Mouse (Mus musculus) cerebellum, postnatal 14 days (tissue): ENCODE results near the gene Aipl1.

Experiments
- DNase-seq, 2 experiments: peaks; one replicate each; pipeline ENCODE4 v3.0.0; 2021; ENCODE audit warnings: mixed read lengths in 2 of 2

Gene Aipl1

GRCm38 (mm10) chr11:72050168-72050894, 13.0 kb upstream of the Aipl1 start:
- peak; percentile 61 to 77 for DNase-seq

GRCm38 (mm10) chr11:72049171-72049759, 12.0 kb upstream of the Aipl1 start:
- no peak for DNase-seq

- no peak for DNase-seq
Observed at GRCm38 (mm10) chr11:72048730-72049129, 11.4 kb upstream of the Aipl1 start.

DNA sequence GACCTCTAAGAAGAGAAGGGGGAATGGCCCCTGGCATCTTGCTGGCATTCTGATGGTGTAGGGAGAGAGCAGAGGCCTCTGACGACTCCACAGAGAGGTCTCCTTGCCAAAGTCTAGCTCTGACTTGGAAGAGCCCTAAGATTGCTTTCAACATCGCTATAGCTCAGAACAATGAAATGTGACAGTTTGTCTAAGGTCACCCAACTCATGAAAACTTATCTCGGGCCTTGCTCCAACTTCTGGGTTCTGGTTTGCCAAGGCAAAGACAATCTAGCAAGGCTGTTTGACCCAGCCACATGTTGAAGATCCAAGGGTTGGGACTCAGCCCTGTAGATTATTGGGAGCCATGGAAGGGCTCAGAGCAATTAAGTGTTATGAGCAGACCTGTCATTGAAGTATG, 6.9 kb upstream of the Aipl1 start:
- no peak for DNase-seq

GRCm38 (mm10) chr11:72042631-72043030, 5.3 kb upstream of the Aipl1 start:
- no peak for DNase-seq

- peak; percentile 90 to 92 for DNase-seq
Observed at GRCm38 (mm10) chr11:72041768-72042607, 4.7 kb upstream of the Aipl1 start, which contains the start of gene Pimreg. Gene Pimreg, plus strand, starts transcription at chr11:72042032.

DNA sequence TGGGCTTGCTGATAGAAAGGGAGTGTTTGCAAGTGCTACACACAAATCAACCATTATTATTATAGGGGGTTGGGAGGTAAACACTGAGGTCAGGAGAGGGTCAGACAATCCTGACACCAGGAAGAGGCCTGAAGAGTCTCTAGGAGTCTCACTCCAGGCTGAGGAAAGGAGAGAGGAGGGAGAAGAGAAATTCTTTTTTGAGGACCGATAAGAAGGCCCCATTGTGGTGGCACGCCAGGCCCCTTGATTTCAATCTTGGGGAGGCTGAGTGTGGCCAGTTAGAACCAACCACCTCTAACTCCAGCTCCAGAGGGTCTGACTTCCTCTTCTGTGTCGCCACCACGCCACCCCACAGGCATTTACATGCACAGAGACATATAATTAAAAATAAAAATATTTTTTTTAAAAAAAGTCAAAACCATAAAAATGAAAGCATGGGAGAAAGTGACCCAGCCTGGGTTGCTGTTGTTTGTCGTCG, 4.0 kb upstream of the Aipl1 start:
- DNase-seq: no peak

DNA sequence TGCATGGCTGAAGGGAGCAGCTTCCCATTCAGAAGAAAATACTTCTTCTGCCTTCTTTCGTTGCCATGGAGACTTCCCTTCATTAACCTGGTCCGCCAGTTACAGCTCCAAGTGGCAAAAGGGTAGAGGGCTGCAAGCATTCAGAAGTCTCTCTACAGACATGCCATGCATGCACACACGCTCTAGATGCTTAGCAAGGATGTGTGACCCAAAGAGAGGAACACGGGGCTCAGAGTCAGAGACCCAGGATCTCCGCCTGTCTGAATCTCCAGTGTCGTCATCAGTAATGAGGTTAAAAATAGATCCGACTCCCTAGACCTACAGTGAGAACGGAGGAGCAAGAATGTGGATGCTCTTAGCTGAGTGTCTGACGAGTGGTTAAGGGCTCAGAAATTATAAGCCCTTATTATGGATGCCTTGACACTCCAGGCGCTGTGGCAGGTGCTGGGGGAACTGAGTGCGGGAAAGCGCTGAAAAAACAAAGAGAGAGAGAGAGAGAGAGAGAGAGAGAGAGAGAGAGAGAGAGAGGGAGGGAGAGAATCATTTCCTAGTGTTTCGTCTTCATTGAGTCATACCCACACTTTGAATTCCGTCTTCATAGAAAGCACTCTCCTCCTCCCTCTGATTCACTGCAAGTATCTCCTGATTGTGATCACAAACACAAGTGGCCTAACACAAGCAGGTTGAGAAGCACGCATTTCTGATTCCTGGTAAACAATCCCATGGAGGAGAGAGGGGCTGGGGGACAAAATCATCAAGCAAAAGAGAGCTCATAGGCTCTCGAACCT, 2.5 kb upstream of the Aipl1 start:
- no peak for DNase-seq

DNA sequence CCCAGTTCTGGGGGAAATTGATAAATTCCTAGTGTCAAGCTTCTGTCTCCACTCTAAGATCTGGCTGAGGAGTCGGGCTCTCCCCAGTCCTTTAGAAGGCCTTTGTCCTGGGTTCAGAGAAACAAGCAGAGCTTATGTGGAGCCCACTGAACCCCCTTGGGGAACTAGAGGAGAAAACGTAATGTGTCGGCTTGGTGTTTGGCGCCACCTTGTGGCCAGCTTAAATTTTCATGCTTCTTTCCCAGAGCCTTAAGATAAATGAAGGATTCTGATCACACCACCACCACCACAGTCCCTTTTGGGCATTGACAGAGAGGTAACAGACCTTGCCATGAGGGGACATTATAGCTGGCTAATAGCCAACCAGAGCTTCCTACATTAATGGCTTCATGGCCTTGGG, 687 bp upstream of the Aipl1 start:
- DNase-seq: peak; percentile 91 to 92

- DNase-seq: no peak
Observed at GRCm38 (mm10) chr11:72032589-72032988, 4.7 kb downstream of the Aipl1 start.

- DNase-seq: no peak
Observed at GRCm38 (mm10) chr11:72032091-72032490, 5.2 kb downstream of the Aipl1 start.

DNA sequence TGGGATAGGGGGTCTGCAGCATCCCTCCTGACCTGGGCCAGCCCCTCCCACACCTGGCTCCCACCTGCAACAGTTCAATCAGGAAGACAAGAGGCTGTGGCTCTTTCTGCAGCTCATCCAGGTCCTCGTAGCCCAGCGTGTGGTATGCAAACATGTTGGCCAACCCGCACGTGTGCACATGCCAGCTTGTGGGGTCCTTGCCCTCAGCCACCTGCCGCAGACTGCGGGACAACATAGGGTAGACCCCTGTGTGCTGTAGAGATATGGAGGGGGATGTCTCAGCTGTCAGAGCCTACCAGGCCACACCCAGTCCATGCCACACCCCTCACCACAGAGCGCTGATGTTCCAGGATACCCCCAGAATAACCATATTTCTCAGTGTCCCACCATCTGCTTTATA, 6.0 kb downstream of the Aipl1 start:
- DNase-seq: no peak

DNA sequence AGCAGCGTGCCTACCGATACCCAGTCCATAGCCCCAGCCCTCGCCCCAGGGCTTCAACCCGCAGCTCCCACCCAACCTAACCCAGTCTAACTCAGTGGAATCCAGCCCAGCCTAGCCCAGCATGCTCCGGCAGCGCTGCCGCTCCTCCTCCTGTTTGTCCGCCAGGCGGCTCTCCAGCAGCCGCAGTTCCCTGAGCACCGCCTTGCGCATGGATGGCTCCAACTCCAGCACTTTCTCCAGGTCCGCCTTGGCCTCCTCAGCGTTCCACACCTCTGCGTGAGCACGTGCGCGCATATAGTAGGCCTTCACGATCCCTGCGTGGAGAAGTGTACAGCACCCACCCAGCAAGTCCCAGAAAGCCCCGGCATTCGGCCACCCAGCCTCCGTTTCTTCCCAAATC, 8.2 kb downstream of the Aipl1 start:
- peak; percentile 69 to 70 for DNase-seq

DNA sequence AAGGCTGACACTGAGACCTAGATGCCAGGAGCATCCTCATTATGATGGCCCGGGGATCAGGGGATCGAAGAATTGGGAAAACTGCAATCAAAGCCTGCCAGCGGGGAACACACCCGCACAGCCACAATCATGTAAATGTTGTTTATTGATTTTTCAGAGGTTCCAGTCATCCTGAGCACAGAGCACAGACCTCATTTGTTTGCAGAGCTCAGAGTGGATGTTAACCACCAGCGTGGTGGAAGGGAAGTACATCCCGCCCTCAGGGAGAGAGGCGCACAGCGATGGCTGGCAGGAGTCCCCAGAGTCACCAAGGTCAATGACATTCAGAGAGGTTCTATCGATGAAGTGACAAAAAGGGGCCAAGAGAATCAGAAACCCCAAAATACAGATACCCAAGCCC, 9.5 kb downstream of the Aipl1 start:
- no peak for DNase-seq

- DNase-seq: no peak
Observed at GRCm38 (mm10) chr11:72026516-72026915, 10.8 kb downstream of the Aipl1 start.

GRCm38 (mm10) chr11:72025843-72026242, 11.5 kb downstream of the Aipl1 start:
- DNase-seq: peak; percentile 54 to 62

- DNase-seq: peak; percentile 90
Observed at GRCm38 (mm10) chr11:72024193-72024781, 13.0 kb downstream of the Aipl1 start.

DNA sequence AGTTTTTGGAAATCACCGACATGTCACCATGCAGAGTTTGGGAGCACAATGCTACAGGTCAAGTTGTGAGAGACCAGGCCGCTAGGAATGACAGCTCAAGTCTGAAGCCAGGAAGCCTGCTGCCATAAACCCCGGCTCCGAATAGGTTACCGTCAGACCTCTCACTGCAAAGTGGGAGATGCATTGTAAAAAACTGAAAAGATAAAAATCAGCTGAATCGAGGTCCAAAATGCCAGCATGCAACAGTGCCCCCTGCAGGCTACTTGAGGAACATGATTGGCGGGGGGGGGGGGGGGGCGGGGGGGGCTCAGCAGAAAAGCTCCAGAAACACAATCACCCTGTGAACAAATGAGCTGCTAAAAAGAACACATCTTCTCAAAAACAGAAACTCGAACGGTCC, 13.7 kb downstream of the Aipl1 start:
- DNase-seq: peak; percentile 60 to 72

GRCm38 (mm10) chr11:72022827-72023226, 14.5 kb downstream of the Aipl1 start:
- DNase-seq: no peak

DNA sequence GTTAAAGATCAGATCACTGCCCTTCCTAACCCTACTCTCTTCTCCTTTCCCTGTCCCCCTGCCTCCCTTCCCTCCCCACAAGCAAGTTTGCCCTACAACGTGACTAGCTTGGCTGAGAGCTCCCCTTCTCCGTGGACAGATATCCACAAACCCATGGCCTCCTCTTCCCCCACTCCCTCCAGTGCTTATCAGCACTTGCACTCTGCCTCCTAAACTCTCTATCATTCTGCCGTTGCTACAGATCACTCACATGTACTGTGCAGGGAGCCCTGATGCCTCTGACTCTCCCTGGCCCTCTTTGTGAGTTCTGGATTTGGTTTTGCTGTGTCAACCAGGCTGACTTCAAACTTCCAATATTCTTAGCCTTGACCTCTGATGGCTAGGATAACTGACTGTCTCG, 16.3 kb downstream of the Aipl1 start:
- no peak for DNase-seq

GRCm38 (mm10) chr11:72017253-72017601, 20.1 kb downstream of the Aipl1 start:
- DNase-seq: peak in 1 of 2 experiments; percentile 43

- DNase-seq: no peak
Observed at GRCm38 (mm10) chr11:72016518-72017252, 20.6 kb downstream of the Aipl1 start.
